Mouse (Mus musculus) liver, postnatal 0 days (tissue): ENCODE results near the gene Timmdc1.

ENCODE experiments used
- CTCF ChIP-seq: sonication (generic); IDR thresholded peaks from 2 replicates; pipeline ENCODE4 v1.5.1; 2016; ENCODE audit warnings: antibody characterized with exemption, low read depth
- EP300 ChIP-seq: IDR thresholded peaks from 2 replicates; pipeline ENCODE4 v1.6.1; 2016; ENCODE audit warnings: antibody characterized with exemption, low read depth, mild to moderate bottlenecking

GRCm38 (mm10) chr16:38506041-38506634 lies 16.3 kb downstream of the Timmdc1 start:
- TF ChIP-seq CTCF (peak; percentile 99), EP300 (no peak)
